Mouse (Mus musculus): ENCODE results near the gene Chst4. TPM values are rescaled to one million over a fixed set of nuclear protein-coding genes. Genes with fewer than 3 reads are reported as not detected.

The Chst4 gene
- polyA plus RNA-seq, 1 experiment: 0.18 TPM

DNA sequence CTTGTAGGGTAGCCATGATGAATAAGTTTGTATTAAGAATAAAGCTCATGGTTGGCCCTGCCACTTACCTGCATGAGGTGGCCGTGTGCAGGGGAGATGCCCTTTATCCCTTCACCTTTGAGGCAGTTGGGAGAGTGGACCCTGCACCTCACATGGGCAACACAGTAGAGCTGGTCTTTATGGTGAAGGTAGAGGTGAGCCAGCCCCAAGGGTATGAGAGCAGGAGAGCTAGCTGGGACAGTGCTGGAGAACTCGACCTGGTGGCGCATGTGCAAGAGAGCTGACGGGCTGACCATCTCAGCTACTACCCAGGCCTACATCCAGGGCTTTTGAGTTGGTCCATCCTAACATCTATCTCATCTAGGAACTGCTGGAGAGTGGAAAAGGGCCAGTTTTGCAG, 26.1 kb upstream of the Chst4 start:
- Histone ChIP-seq H3K4me1 (ENCODE audit: control insufficient read depth, insufficient read depth, insufficient read length) (no peaks in the 10 kb centered on the region), H3K27me3 (ENCODE audit: control insufficient read depth, insufficient read depth, low read length) (no peaks in the 10 kb centered on the region), H3K4me3 (ENCODE audit: extremely low read depth, insufficient read depth, insufficient read length) (no peak overlapping the region), H3K27ac (ENCODE audit: insufficient read depth, low read length) (no peak overlapping the region), H3K36me3 (ENCODE audit: control insufficient read depth, insufficient read depth, low read length) (no peaks in the 10 kb centered on the region)
- TF ChIP-seq CTCF (IDR thresholded peaks at IDR 0.05; ENCODE audit: extremely low read depth, insufficient read depth, insufficient read length, insufficient replicate concordance) (no peak), POLR2A (IDR thresholded peaks at IDR 0.05; ENCODE audit: low read depth, low read length) (no peak)
- 85% methylated on average over 4 of the region's 4 CpGs for WGBS
- no peak for DNase-seq (ENCODE audit: low read depth in 1 of 2, low spot score in 2 of 2)

DNA sequence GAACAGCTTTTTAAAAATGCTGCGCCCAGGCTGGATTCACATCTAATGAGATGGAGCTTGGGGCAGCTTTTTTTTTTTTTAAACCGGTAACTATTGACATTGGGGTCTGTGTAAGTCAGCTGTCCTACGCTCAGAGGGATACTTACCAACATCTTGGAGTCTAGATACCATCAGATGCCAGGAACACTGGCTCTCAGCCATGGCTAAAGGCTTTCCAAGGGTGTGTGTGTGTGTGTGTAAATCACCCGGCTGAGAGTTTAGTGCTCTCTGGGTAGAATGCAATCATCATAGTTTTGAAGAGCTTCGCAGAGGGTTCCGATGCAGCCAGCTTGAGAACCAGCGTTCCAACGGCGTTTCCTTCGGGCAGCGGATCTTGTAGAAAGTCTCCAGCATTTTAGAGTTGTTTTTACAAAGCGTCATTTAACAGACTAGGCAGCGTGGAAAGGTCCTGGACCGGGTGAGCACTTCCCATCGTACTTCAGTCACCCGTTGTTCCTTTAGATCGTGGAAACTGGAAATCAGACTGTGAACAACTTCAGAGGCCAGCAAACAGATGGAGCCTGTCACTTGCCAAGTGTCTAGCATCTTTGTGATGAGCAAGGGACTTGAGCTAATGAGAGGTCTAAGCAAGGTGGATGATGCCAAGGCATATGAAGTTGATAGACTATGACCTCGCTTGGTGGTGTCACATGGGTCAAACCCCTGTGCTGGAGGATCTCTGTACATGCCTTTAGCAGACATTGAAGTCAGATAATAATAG, 25.2 kb upstream of the Chst4 start:
- H3K27ac ChIP-seq (ENCODE audit: insufficient read depth, low read length): no peak overlapping the region
- WGBS: 89% methylated on average over 18 of the region's 18 CpGs
- no peak overlapping the region for H3K4me3 ChIP-seq (ENCODE audit: extremely low read depth, insufficient read depth, insufficient read length)
- TF ChIP-seq POLR2A (IDR thresholded peaks at IDR 0.05; ENCODE audit: low read depth, low read length) (no peak), CTCF (IDR thresholded peaks at IDR 0.05; ENCODE audit: extremely low read depth, insufficient read depth, insufficient read length, insufficient replicate concordance) (no peak)
- no peaks in the 10 kb centered on the region for H3K4me1 ChIP-seq (ENCODE audit: control insufficient read depth, insufficient read depth, insufficient read length)
- H3K36me3 ChIP-seq (ENCODE audit: control insufficient read depth, insufficient read depth, low read length): no peaks in the 10 kb centered on the region
- no peaks in the 10 kb centered on the region for H3K27me3 ChIP-seq (ENCODE audit: control insufficient read depth, insufficient read depth, low read length)
- no peak for DNase-seq (ENCODE audit: low read depth in 1 of 2, low spot score in 2 of 2)

DNA sequence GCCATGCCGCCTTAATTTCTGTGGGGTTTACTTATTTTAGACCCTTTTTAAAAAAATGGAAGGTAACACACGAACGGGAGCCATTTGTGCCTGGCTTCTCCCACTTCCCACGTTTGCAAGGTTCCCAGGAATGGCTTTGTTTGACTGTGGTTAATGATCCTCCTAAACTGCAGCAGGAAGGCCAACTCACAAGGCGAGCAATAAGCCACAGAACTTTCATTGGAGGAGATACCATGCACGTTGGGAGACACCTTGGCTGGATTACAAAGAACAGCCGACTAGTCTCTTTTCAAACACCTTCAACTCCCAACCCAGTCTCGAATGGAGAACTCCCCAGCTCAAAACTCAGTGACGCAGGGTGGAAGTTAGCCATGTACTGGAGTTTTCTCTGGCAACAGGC, 24.6 kb upstream of the Chst4 start:
- H3K36me3 ChIP-seq (ENCODE audit: control insufficient read depth, insufficient read depth, low read length): no peaks in the 10 kb centered on the region
- WGBS: 77% methylated on average over 9 of the region's 9 CpGs
- H3K27me3 ChIP-seq (ENCODE audit: control insufficient read depth, insufficient read depth, low read length): no peaks in the 10 kb centered on the region
- H3K27ac ChIP-seq (ENCODE audit: insufficient read depth, low read length): no peak overlapping the region
- DNase-seq (ENCODE audit: low read depth in 1 of 2, low spot score in 2 of 2): no peak
- no peak overlapping the region for H3K4me3 ChIP-seq (ENCODE audit: extremely low read depth, insufficient read depth, insufficient read length)
- TF ChIP-seq POLR2A (IDR thresholded peaks at IDR 0.05; ENCODE audit: low read depth, low read length) (no peak), CTCF (IDR thresholded peaks at IDR 0.05; ENCODE audit: extremely low read depth, insufficient read depth, insufficient read length, insufficient replicate concordance) (no peak)
- H3K4me1 ChIP-seq (ENCODE audit: control insufficient read depth, insufficient read depth, insufficient read length): no peaks in the 10 kb centered on the region

DNA sequence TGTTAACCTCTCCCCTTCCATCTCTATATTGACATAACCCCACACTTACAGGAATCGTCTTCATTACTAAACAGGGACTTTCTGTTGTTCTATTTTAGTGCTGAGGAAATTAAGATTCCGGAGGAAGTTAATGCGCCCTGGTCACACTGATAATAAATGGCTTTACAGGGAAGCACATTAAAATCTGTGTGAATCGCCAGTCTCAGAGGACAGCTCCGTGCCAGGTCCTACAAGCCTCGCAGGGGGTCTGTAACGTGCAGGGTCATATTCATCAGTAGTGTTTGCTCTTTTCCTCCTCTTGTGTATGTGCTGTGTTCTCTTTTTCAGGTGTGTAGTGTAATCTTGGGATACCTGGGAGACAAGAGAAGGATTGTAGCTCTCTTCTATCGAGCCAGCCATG, 18.7 kb upstream of the Chst4 start:
- Histone ChIP-seq H3K4me1 (ENCODE audit: control insufficient read depth, insufficient read depth, insufficient read length) (no peaks in the 10 kb centered on the region), H3K27ac (ENCODE audit: insufficient read depth, low read length) (no peak overlapping the region), H3K36me3 (ENCODE audit: control insufficient read depth, insufficient read depth, low read length) (no peaks in the 10 kb centered on the region), H3K4me3 (ENCODE audit: extremely low read depth, insufficient read depth, insufficient read length) (no peak overlapping the region), H3K27me3 (ENCODE audit: control insufficient read depth, insufficient read depth, low read length) (no peaks in the 10 kb centered on the region)
- DNase-seq (ENCODE audit: low read depth in 1 of 2, low spot score in 2 of 2): no peak
- no peak for TF ChIP-seq POLR2A (IDR thresholded peaks at IDR 0.05; ENCODE audit: low read depth, low read length)
- 65% methylated on average over 8 of the region's 8 CpGs for WGBS

DNA sequence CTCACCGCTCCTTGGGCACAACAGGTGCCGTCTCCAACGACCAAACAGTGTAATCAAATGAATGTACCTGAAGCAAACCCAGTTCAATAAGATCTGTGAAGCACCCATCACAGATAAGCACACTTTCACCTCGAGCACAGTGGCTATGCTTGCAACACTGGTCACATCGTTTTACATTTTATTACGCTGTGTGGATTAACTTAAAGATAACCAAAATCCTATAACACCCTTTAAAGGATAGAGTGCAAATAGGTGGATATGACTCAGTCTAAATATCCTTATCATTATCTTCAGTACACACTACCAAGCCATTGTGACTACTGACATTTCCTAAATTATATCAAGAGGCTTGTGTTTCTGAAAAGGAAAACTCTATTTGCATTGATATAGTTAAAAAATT, 11.7 kb upstream of the Chst4 start:
- no peak overlapping the region for H3K27ac ChIP-seq (ENCODE audit: insufficient read depth, low read length)
- 77% methylated on average over 6 of the region's 6 CpGs for WGBS
- H3K27me3 ChIP-seq (ENCODE audit: control insufficient read depth, insufficient read depth, low read length): no peaks in the 10 kb centered on the region
- no peak for DNase-seq (ENCODE audit: low read depth in 1 of 2, low spot score in 2 of 2)
- no peaks in the 10 kb centered on the region for H3K4me1 ChIP-seq (ENCODE audit: control insufficient read depth, insufficient read depth, insufficient read length)
- no peaks in the 10 kb centered on the region for H3K36me3 ChIP-seq (ENCODE audit: control insufficient read depth, insufficient read depth, low read length)
- no peak overlapping the region for H3K4me3 ChIP-seq (ENCODE audit: extremely low read depth, insufficient read depth, insufficient read length)
- TF ChIP-seq CTCF (IDR thresholded peaks at IDR 0.05; ENCODE audit: extremely low read depth, insufficient read depth, insufficient read length, insufficient replicate concordance) (no peak), POLR2A (IDR thresholded peaks at IDR 0.05; ENCODE audit: low read depth, low read length) (no peak)

DNA sequence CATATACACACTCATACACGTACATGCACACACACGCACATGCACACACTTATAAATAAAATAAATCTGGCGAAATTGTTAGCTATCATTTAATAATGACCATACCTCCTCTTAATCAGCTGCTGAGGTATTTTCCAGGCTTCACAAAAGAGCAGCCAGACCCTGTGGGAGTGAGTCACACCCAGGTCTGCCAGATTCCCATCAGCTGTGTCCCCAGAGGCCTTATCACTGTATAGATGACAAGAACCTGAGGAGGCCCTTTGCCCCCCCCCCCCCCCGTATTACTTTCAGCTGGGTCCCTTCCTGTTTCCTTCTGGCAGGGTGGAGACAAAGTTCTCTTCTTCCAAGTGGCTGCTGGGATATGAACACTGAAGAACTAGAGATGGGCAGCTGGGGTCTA, 969 bp upstream of the Chst4 start:
- TF ChIP-seq CTCF (IDR thresholded peaks at IDR 0.05; ENCODE audit: extremely low read depth, insufficient read depth, insufficient read length, insufficient replicate concordance) (no peak), POLR2A (IDR thresholded peaks at IDR 0.05; ENCODE audit: low read depth, low read length) (no peak)
- Histone ChIP-seq H3K27me3 (ENCODE audit: control insufficient read depth, insufficient read depth, low read length) (no peaks in the 10 kb centered on the region), H3K27ac (ENCODE audit: insufficient read depth, low read length) (no peak overlapping the region), H3K4me1 (ENCODE audit: control insufficient read depth, insufficient read depth, insufficient read length) (no peaks in the 10 kb centered on the region), H3K36me3 (ENCODE audit: control insufficient read depth, insufficient read depth, low read length) (no peaks in the 10 kb centered on the region), H3K4me3 (ENCODE audit: extremely low read depth, insufficient read depth, insufficient read length) (no peak overlapping the region)
- 65% methylated on average over 4 of the region's 4 CpGs for WGBS
- no peak for DNase-seq (ENCODE audit: low read depth in 1 of 2, low spot score in 2 of 2)

DNA sequence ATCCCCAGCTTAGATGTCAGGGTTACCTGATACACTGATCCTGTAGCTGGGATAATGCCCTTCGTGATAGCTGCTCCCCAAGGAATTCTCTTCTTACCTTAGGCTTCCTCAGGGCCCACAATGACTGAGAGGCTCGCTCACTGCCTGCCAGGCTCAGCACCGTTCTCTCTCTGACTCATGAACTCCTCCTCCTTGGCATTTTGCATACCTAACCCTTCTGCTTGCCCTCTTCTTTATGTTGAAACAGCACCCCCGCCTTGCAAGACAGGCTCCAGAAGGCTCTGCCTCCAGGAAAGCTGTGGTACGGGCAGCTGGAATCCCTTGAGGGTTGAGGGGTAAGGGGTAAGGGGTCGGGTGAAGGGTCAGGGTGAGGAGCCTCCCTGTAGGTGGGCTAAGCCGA, 324 bp downstream of the Chst4 start:
- no peak overlapping the region for H3K4me3 ChIP-seq (ENCODE audit: extremely low read depth, insufficient read depth, insufficient read length)
- no peak for DNase-seq (ENCODE audit: low read depth in 1 of 2, low spot score in 2 of 2)
- 56% methylated on average over 7 of the region's 7 CpGs for WGBS

More for the DNA sequence above, 324 bp downstream of the Chst4 start:
- H3K27me3 ChIP-seq (ENCODE audit: control insufficient read depth, insufficient read depth, low read length): no peaks in the 10 kb centered on the region
- H3K36me3 ChIP-seq (ENCODE audit: control insufficient read depth, insufficient read depth, low read length): no peaks in the 10 kb centered on the region
- no peak overlapping the region for H3K27ac ChIP-seq (ENCODE audit: insufficient read depth, low read length)
- TF ChIP-seq CTCF (IDR thresholded peaks at IDR 0.05; ENCODE audit: extremely low read depth, insufficient read depth, insufficient read length, insufficient replicate concordance) (no peak), POLR2A (IDR thresholded peaks at IDR 0.05; ENCODE audit: low read depth, low read length) (no peak)
- H3K4me1 ChIP-seq (ENCODE audit: control insufficient read depth, insufficient read depth, insufficient read length): no peaks in the 10 kb centered on the region
